Mouse (Mus musculus) thymus, adult 2 months (tissue): Measurements from ENCODE around the gene Plbd2. TPM values are rescaled to one million over a fixed set of nuclear protein-coding genes. Genes with fewer than 3 reads are reported as not detected.

Experiments used
- DNase-seq: peaks from one replicate; pipeline ENCODE4 v3.0.0; 2021
- H3K27ac ChIP-seq: fragments of 200-500 bp; 2 replicates; pipeline ENCODE4 v1.5.1; 2012; ENCODE audit warnings: low read length, control low read depth; ENCODE audit not compliant: control insufficient read depth, insufficient read depth
- H3K27me3 ChIP-seq: fragments of 200-500 bp; 2 replicates; pipeline ENCODE4 v1.6.1; 2012; ENCODE audit warnings: mild to moderate bottlenecking, low read length, moderate library complexity, mixed read lengths; ENCODE audit not compliant: control insufficient read depth, insufficient read depth
- H3K36me3 ChIP-seq: fragments of 200-500 bp; 2 replicates; pipeline ENCODE4 v1.6.1; 2012; ENCODE audit warnings: mild to moderate bottlenecking, low read length, moderate library complexity; ENCODE audit not compliant: control insufficient read depth, insufficient read depth
- H3K4me1 ChIP-seq: fragments of 200-500 bp; replicated peaks from 2 replicates; pipeline ENCODE4 v1.6.1; 2012; ENCODE audit warnings: low read length; ENCODE audit not compliant: control insufficient read depth, insufficient read depth
- H3K4me3 ChIP-seq: fragments of 200-500 bp; 2 replicates; pipeline ENCODE4 v1.5.1; 2012; ENCODE audit warnings: mild to moderate bottlenecking, low read length, control low read depth, moderate library complexity; ENCODE audit not compliant: control insufficient read depth, insufficient read depth
- CTCF ChIP-seq: fragments of 200-500 bp; IDR thresholded peaks from 2 replicates; pipeline ENCODE4 v1.5.1; 2012; ENCODE audit warnings: mild to moderate bottlenecking, control low read depth, low read length, moderate library complexity, borderline replicate concordance; ENCODE audit not compliant: control insufficient read depth, poor library complexity, insufficient read depth; ENCODE audit errors: extremely low read depth
- POLR2A ChIP-seq: fragments of 200-500 bp; IDR thresholded peaks from 2 replicates; pipeline ENCODE4 v1.6.1; 2012; ENCODE audit warnings: mild to moderate bottlenecking, low read length, control low read depth, moderate library complexity; ENCODE audit not compliant: control insufficient read depth, poor library complexity, insufficient read depth; ENCODE audit errors: extremely low read depth
- WGBS: fragments of 180-500 bp; shearing (Covaris S2); methylation state at CpG from one replicate; pipeline ENCODE4 v1.1.7; 2018; 5-methylcytosine and 5-hydroxymethylcytosine counted together
- polyA plus RNA-seq: library from polyadenylated mRNA; depleted of rRNA; stranded (reverse); fragments of >200 nt; gene quantifications from 2 replicates; pipeline ENCODE4 v1.2.3, GENCODE M21; 2012; rRNA removed

Gene Plbd2
- 31.5 and 32.4 TPM in 2 replicates for polyA plus RNA-seq

GRCm38 (mm10) chr5:120503144-120503795 lies at the start of gene Plbd2:
Gene Plbd2 (minus strand): TSS chr5:120503625.
- DNase-seq = peak; percentile 69
- WGBS = under 1% methylated on average over 55 of the region's 55 CpGs
- H3K4me3 ChIP-seq = peak within 1 kb of the TSS; percentile 51
- no peaks in the 10 kb centered on the region for H3K27me3 ChIP-seq
- H3K27ac ChIP-seq = no peak within 1 kb of the TSS
- TF ChIP-seq CTCF (no peak), POLR2A (peak; percentile 34; the same call in 1 of the 2 replicates)
- H3K4me1 ChIP-seq = peaks cover 13% of the 10 kb centered on the region
- H3K36me3 ChIP-seq = no peaks in the 10 kb centered on the region

GRCm38 (mm10) chr5:120550673-120551072 lies 47.2 kb upstream of the Plbd2 start:
- DNase-seq = no peak
- Histone ChIP-seq H3K4me1 (peaks cover 15% of the 10 kb centered on the region), H3K36me3 (peaks cover 30% of the 10 kb centered on the region), H3K27ac (no peak overlapping the region), H3K27me3 (no peaks in the 10 kb centered on the region), H3K4me3 (no peak overlapping the region)
- TF ChIP-seq CTCF (no peak), POLR2A (no peak)
- WGBS = over 99% methylated on average over 5 of the region's 5 CpGs

- peaks cover 15% of the 10 kb centered on the region for H3K4me1 ChIP-seq
- no peak overlapping the region for H3K4me3 ChIP-seq
- 97% methylated on average over 5 of the region's 5 CpGs for WGBS
- TF ChIP-seq POLR2A (no peak), CTCF (no peak)
- no peak overlapping the region for H3K27ac ChIP-seq
- peaks cover 26% of the 10 kb centered on the region for H3K36me3 ChIP-seq
- H3K27me3 ChIP-seq = no peaks in the 10 kb centered on the region
- no peak for DNase-seq
Measured at GRCm38 (mm10) chr5:120550137-120550536, 46.7 kb upstream of the Plbd2 start.

GRCm38 (mm10) chr5:120548236-120548850 lies 44.9 kb upstream of the Plbd2 start:
- Histone ChIP-seq H3K4me3 (no peak overlapping the region), H3K4me1 (peaks cover 14% of the 10 kb centered on the region), H3K27ac (no peak overlapping the region), H3K36me3 (peaks cover 20% of the 10 kb centered on the region), H3K27me3 (no peaks in the 10 kb centered on the region)
- DNase-seq = no peak
- 96% methylated on average over 11 of the region's 11 CpGs for WGBS
- TF ChIP-seq CTCF (no peak), POLR2A (no peak)

GRCm38 (mm10) chr5:120536632-120537031 lies 33.2 kb upstream of the Plbd2 start:
- Histone ChIP-seq H3K4me3 (no peak overlapping the region), H3K4me1 (no peaks in the 10 kb centered on the region), H3K27me3 (no peaks in the 10 kb centered on the region), H3K27ac (no peak overlapping the region), H3K36me3 (peaks cover 49% of the 10 kb centered on the region)
- 81% methylated on average over 5 of the region's 5 CpGs for WGBS
- no peak for TF ChIP-seq CTCF
- DNase-seq = no peak

GRCm38 (mm10) chr5:120536046-120536445 lies 32.6 kb upstream of the Plbd2 start:
- Histone ChIP-seq H3K27me3 (no peaks in the 10 kb centered on the region), H3K4me3 (no peak overlapping the region), H3K4me1 (no peaks in the 10 kb centered on the region), H3K36me3 (peaks cover 49% of the 10 kb centered on the region), H3K27ac (no peak overlapping the region)
- DNase-seq = no peak
- TF ChIP-seq CTCF = no peak
- no peak for TF ChIP-seq POLR2A
- 95% methylated on average over 13 of the region's 13 CpGs for WGBS
